Mouse (Mus musculus) adrenal gland, postnatal 36 days (tissue): ENCODE measurements around the gene Per3. TPM values are rescaled to one million over a fixed set of nuclear protein-coding genes. Genes with fewer than 3 reads are reported as not detected.
"Not testable (repeated sequence)": the region's sequence is repeated elsewhere in the genome, so short reads cannot be mapped to it uniquely, and the experiment has no call there.

ENCODE experiments used
- DNase-seq, 2 experiments: peaks; one replicate each; pipeline ENCODE4 v3.0.0; 2021; ENCODE audit warnings: mixed read lengths in 1 of 2
- total RNA-seq, 2 experiments: library from RNA; stranded (reverse); gene quantifications; 2 replicates each; pipeline ENCODE4 v1.2.3; 2021

The Per3 gene
- total RNA-seq, 2 experiments from 2014 or later, result 12.3 to 25.1 TPM

DNA sequence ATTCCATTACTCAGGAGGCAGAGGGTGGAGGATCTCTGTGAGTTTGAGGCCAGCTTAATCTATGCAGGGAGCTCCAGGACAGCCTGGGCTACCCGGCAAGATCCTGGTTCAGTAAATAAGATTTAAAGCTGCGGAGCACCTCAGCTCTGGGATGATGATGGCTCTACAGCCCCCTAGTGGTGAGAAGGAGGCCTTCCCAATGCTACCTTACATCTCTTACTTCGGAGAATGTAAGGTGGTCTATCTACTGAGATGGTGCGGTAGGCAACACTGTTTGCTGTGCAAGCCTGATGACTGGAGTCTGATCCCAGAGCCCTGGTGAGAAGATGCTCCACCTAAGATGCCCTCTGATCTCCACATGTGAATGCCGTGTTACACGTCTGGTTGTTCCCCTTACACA, 17.5 kb downstream of the Per3 start:
- DNase-seq, result peak in 1 of 2 experiments; percentile 29

DNA sequence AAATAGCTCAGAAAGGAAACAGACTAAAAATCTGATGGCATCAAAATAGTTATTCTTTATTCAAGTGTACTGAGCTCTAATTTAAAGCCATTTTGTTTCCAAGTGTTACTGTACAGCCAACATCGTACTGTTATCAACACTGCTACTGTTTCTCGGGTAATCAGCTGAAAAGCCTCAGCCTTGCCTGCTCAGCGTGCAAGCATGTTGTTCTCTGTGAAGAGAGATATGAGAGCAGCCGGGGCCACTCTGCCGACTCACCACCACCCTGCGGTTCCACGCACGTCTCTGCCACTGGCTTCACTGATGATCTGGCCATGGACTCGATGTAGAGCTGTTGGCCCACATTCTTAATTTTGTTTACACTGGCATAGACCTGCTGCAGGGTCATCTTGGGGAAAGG, 20.3 kb downstream of the Per3 start:
- DNase-seq, result no peak

GRCm38 (mm10) chr4:151017356-151017755, 27.1 kb downstream of the Per3 start:
- DNase-seq, result not testable (repeated sequence)

- no peak for DNase-seq
Measured at GRCm38 (mm10) chr4:151015946-151016345, 28.5 kb downstream of the Per3 start.

DNA sequence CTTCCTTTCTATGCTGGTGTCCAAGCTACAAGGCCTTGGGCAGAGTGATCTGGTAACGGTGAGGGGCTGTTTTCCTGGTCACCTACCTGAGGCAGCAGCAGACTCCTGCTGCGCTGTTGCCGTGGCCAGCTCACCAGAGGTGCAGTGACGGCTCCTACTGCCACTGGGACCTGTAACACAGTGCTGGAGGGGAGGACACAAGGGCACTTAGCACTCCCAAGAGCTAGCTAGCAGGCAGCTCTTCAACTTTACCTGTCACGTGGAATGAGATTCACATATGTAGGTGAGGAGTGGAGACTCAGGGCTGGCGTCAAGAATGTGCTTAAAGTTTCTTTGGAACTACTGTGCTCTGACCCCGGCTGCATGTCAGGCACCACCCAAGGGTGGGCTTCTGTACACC, 34.1 kb downstream of the Per3 start:
- no peak for DNase-seq

- peak; percentile 44 to 62 for DNase-seq
Measured at GRCm38 (mm10) chr4:151006945-151007344, 37.5 kb downstream of the Per3 start.

DNA sequence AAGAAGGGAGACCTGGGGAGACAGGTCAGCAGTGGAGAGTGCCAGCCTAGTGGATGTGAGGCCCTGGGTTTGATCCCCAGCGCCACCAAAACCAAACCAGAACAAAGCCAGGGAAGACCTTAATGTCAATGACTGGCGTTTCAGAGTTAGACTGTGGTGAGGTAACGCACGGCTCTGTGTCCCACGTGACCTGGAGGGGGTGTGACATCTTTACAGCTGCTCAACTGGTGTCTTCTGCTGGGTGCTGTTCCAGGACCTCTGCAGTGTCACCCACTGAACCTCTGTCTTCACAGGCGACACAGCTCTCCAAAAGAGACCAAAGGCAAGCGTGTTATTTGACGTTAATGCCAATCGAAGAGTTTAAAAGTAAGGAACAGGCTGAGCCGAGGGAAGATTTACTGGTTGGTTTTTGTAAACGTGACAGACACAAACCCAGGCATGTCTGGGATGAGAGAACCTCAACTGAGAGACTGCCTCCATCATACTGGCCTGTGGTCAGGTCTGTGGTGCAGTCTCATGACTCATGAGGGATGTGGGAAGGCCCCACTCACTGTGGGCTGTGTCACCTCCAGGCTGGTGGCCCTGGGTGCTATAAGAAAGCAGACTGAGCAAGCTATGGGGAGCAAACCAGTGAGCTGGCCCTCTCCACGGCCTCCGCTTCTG, 38.7 kb downstream of the Per3 start:
- no peak for DNase-seq

GRCm38 (mm10) chr4:151001397-151001796, 43.1 kb downstream of the Per3 start:
- DNase-seq, result no peak

DNA sequence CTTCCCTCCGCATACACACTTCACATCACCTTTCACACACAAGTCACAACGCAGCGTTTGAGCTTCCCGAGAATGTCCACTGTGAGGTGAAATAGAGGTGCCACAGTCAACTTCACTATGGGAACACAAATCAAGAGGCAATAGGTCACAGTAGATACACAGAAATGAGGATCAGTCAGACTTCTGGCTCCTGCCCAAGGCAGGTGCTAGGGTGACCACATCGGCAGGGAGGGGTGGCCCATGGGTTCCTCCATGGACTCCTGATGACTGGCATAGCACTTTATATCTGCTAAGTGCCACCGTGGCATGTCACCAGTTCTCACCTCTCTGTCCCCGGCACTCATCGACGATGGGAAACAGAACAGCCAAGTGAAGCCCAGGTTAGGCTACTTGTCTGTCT, 45.8 kb downstream of the Per3 start:
- no peak for DNase-seq

GRCm38 (mm10) chr4:150996797-150997196, 47.7 kb downstream of the Per3 start, which contains the start of gene Uts2:
Gene Uts2 (plus strand): TSS chr4:150997097.
- DNase-seq, result no peak

DNA sequence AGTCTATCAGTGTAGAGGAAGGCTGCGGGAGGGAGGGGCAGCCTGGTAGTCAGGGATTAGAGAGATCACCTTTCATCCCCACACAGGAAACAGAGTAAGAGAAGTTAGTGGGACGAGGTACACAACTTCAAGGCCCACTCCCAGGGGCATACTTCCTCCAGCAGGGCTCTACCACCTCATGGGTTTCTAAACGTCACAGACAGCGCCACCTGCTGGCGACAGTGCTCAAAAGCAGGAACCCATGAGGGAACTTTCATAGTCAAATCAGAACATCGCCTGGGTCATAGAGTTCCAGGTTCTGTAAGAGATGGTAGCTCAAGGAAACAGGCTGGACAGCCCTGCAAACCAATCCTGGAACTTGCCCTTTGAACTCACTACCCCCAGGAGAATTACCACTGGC, 54.3 kb downstream of the Per3 start:
- peak; percentile 36 to 64 for DNase-seq

- DNase-seq, result no peak
Measured at GRCm38 (mm10) chr4:150980153-150980552, 64.3 kb downstream of the Per3 start.

GRCm38 (mm10) chr4:150979455-150979854, 65.0 kb downstream of the Per3 start:
- DNase-seq, result no peak

DNA sequence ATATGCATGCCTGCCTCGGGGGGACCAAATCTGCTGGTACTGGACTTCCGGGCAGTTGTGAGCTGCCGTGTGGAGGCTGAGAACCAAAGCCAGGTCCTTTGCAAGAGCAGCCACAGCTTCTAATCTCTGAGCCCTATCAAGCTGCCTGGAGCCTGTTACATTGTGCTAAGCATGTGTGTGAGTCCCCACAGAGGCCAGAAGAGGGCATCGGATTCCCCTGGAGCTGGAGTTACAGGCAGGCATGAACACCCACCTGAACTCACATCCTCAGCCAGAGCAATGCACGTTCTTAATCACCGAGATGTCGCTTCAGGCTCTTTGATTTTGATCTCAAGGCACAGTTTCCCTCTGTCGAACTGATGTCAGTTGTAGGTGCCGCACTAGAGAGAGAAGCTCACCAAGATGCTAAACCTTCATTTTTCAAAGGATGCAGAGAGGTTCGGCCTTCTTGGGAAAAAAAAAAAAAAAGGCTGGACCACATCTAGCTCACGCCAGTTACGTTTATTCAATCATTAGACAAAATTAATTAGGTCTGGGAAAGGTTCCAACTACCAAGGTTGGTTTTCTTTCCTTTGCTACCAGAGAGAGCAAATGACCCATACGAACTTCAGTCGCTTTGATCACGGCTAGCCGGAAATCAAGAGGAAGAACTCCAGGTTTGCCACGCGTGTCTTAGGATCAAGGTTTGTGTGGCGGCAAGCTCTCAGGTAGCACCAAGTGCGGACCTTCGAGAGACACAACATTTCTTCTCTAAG, 66.1 kb downstream of the Per3 start:
- DNase-seq, result no peak

DNA sequence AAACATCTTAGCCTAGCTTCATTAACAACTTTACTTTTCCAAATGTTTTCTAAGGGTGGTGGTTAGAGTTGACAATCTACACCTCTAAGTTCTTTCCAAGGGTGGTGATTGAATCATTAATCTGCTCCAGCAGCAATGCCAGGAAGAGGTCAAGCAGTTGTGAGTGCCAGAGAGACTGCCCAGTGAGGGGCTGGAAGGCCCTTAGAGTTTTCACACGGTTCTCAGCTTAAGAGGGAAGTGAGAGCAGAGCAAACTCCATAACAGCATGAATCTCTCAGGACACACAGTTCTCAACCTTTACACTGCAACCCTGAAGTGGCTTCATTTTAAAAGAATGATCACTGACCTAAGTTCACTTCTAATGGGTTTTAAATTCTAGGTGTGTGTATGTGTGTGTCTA, 69.3 kb downstream of the Per3 start:
- DNase-seq, result no peak

- peak; percentile 75 to 85 for DNase-seq
Measured at GRCm38 (mm10) chr4:150973264-150973663, 71.2 kb downstream of the Per3 start.

- DNase-seq, result no peak
Measured at GRCm38 (mm10) chr4:150968956-150969355, 75.5 kb downstream of the Per3 start.

DNA sequence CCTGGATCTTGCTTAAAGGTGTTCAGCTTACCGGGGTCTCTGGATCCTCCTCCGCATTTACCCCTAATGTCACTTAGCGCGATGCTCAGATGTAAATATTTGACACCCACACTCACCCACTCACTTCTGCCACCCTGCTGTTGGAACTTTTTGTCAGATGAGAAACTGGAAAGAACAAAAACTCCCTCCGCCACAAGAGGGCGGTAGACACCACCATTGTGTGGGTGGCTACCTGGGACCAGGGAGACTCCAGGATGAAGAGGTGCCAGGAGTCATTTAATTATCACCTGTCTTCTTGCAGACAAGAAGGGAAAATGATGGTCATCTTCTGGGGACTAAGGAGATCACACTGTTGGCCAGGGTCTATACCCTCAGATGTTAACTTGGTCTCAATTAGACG, 77.9 kb downstream of the Per3 start:
- DNase-seq, result peak; percentile 63 to 67

GRCm38 (mm10) chr4:150965555-150965951, 78.9 kb downstream of the Per3 start:
- no peak for DNase-seq

- peak; percentile 89 to 90 for DNase-seq
Measured at GRCm38 (mm10) chr4:150964635-150965554, 79.6 kb downstream of the Per3 start.

GRCm38 (mm10) chr4:150963711-150964110, 80.8 kb downstream of the Per3 start:
- DNase-seq, result peak in 1 of 2 experiments; percentile 13

DNA sequence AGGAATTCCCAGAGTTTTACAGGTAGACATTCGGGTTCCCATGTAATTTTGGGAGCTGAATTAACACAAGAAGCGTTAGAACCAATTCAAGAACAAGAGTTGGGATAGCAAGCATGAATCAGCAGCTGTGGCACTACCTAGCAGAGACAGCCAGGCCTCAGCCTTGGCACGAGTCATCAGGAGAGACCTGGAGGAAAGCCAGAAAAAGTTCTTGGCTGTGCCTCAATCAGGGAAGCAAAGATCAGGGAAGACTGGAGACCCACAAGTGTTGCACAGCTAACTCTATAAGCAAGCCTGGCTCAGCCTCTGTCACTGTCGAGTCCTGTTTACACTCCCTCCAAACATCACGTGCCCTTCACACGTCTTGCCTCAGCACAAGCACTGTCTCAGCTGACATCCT, 82.2 kb downstream of the Per3 start:
- DNase-seq, result peak; percentile 82

DNA sequence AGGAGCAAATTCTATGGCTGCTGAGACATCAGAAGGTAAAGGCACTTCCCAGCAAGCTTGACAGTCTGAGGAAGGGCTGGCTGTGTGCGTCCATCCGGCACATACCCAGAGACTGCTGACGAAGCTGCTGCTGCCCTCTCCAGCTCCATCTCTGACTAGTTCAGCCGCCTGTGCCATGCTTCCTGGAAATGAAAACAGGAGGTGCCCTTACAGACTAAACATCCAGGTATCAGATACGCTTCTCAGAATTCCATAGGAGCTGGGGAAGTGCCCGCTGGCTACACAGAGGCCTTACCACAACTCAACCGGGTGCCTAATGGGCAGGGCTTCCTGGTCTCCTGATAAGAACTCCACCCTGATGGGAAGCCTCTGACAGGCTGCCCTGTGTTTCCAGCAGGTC, 85.9 kb downstream of the Per3 start:
- DNase-seq, result no peak
